Mouse (Mus musculus) C2C12 (cell line): ENCODE data around the gene Pgls. TPM values are rescaled to one million over a fixed set of nuclear protein-coding genes. Genes with fewer than 3 reads are reported as not detected.
A peak's percentile ranks its signal among the peaks of the same experiment; 100 is the strongest.

Experiments used
- H3K27me3 ChIP-seq: one replicate; pipeline ENCODE4 v1.6.1; 2011; ENCODE audit not compliant: control insufficient read depth, insufficient read depth, insufficient read length
- H3K36me3 ChIP-seq: one replicate; pipeline ENCODE4 v1.6.1; 2011; ENCODE audit not compliant: control insufficient read depth, insufficient read depth
- H3K4me3 ChIP-seq: one replicate; pipeline ENCODE4 v1.5.1; 2011; ENCODE audit warnings: mild to moderate bottlenecking, control low read depth; ENCODE audit not compliant: poor library complexity, insufficient read depth, severe bottlenecking
- H3K79me2 ChIP-seq: one replicate; pipeline ENCODE4 v1.6.1; 2011; ENCODE audit not compliant: control insufficient read depth, insufficient read depth
- H3K79me3 ChIP-seq: one replicate; pipeline ENCODE4 v1.6.1; 2011; ENCODE audit warnings: low read depth, control low read depth
- H3ac ChIP-seq: one replicate; pipeline ENCODE3; 2011; ENCODE audit warnings: low read depth; ENCODE audit not compliant: control insufficient read depth, insufficient read length
- CEBPB ChIP-seq: IDR thresholded peaks from one replicate; pipeline ENCODE4 v1.6.1; 2011; ENCODE audit warnings: low read depth, mild to moderate bottlenecking, control low read depth, moderate library complexity
- CTCF ChIP-seq: IDR thresholded peaks from one replicate; pipeline ENCODE4 v1.5.1; 2011; ENCODE audit not compliant: control insufficient read depth, insufficient read depth, insufficient read length
- FOSL1 ChIP-seq: IDR thresholded peaks from one replicate; pipeline ENCODE4 v1.8.0; 2011; ENCODE audit warnings: mild to moderate bottlenecking, low read length; ENCODE audit not compliant: poor library complexity, insufficient read depth, severe bottlenecking
- MAX ChIP-seq: IDR thresholded peaks from one replicate; pipeline ENCODE4 v1.6.1; 2011; ENCODE audit warnings: mild to moderate bottlenecking, control low read depth
- MYOD1 ChIP-seq: IDR thresholded peaks from one replicate; pipeline ENCODE4 v1.6.1; 2011; ENCODE audit warnings: low read depth; ENCODE audit not compliant: control insufficient read depth, insufficient read length
- MYOG ChIP-seq: IDR thresholded peaks from one replicate; pipeline ENCODE4 v1.6.1; 2011; ENCODE audit not compliant: control insufficient read depth, insufficient read length; ENCODE audit errors: extremely low read depth
- USF1 ChIP-seq: IDR thresholded peaks from one replicate; pipeline ENCODE4 v1.6.1; 2011; ENCODE audit warnings: low read depth, mild to moderate bottlenecking, control low read depth, moderate library complexity
- polyA plus RNA-seq: library from polyadenylated mRNA; unstranded; fragments of >200 nt; fragmentation: generic; extraction: Trizol; gene quantifications from one replicate; pipeline ENCODE4 v1.2.1, GENCODE M21; 2012; ENCODE audit warnings: missing spikeins

The Pgls gene
- polyA plus RNA-seq, 1 experiment, result 231 TPM

DNA sequence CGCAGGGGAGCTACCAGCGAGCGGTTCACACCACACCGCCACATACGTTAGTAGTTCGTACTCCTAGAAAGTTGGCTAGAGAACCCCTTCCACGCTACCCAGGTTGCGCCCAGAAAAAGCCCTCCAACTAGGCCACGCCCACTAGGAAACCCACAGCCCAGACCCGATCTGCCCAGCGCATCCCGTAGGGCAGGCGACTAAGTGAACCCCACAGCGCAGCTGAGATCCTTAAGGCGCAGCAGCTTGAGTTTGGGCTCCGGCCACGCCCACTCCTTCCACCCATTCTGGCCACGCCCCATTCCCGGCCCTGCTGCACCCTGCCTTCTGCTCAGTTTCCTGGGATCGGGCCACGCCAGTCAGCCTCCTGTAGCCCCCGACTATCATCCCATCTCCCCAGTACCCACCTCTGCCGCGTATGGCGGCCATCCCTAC lies 37.8 kb downstream of the Pgls start:
- Histone ChIP-seq H3K4me3 (peak overlapping the region; percentile 18), H3K27me3 (no peaks in the 10 kb centered on the region), H3K79me2 (no peaks in the 10 kb centered on the region), H3K79me3 (no peaks in the 10 kb centered on the region), H3K36me3 (peaks cover 11% of the 10 kb centered on the region), H3ac (peak overlapping the region; percentile 79)
- no peak for TF ChIP-seq MAX
- no peak for TF ChIP-seq MYOG
- TF ChIP-seq CTCF, result no peak
- TF ChIP-seq USF1, result no peak
- TF ChIP-seq MYOD1, result no peak
- TF ChIP-seq FOSL1, result no peak
- TF ChIP-seq CEBPB, result no peak

DNA sequence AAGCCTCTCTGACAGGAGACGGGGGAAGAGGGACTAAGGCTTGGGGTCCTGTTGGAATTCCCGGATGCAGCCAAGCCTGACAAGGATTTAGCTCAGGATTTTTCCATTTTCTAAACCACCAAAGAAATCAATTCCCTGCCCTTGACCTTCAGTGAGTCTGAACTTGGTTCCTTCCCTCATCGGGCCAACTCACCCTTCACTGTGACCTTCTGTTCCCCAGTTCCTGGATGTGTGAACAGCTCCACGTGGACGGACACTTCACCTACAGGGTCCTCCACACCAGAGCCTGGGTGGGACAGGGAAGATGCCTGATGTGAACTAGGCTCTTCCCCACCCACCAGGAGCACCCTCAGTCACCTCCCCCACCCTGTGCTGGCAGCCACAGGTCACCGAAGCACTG lies 38.8 kb downstream of the Pgls start:
- Histone ChIP-seq H3ac (no peak overlapping the region), H3K79me2 (no peaks in the 10 kb centered on the region), H3K4me3 (no peak overlapping the region), H3K79me3 (no peaks in the 10 kb centered on the region), H3K27me3 (no peaks in the 10 kb centered on the region), H3K36me3 (peaks cover 3% of the 10 kb centered on the region)
- TF ChIP-seq MYOG, result no peak
- TF ChIP-seq FOSL1, result no peak
- no peak for TF ChIP-seq MAX
- no peak for TF ChIP-seq CEBPB
- no peak for TF ChIP-seq CTCF
- TF ChIP-seq USF1, result no peak
- no peak for TF ChIP-seq MYOD1

- Histone ChIP-seq H3K4me3 (no peak overlapping the region), H3K79me2 (no peaks in the 10 kb centered on the region), H3K27me3 (no peaks in the 10 kb centered on the region), H3K36me3 (no peaks in the 10 kb centered on the region), H3ac (no peak overlapping the region), H3K79me3 (no peaks in the 10 kb centered on the region)
- TF ChIP-seq CEBPB, result no peak
- TF ChIP-seq FOSL1, result no peak
- TF ChIP-seq MAX, result no peak
- peak; percentile 74 for TF ChIP-seq USF1
Observed at GRCm38 (mm10) chr8:71631897-71632296, 39.9 kb downstream of the Pgls start.

GRCm38 (mm10) chr8:71633164-71633563 lies 41.2 kb downstream of the Pgls start:
- Histone ChIP-seq H3K4me3 (no peak overlapping the region), H3K27me3 (no peaks in the 10 kb centered on the region)

DNA sequence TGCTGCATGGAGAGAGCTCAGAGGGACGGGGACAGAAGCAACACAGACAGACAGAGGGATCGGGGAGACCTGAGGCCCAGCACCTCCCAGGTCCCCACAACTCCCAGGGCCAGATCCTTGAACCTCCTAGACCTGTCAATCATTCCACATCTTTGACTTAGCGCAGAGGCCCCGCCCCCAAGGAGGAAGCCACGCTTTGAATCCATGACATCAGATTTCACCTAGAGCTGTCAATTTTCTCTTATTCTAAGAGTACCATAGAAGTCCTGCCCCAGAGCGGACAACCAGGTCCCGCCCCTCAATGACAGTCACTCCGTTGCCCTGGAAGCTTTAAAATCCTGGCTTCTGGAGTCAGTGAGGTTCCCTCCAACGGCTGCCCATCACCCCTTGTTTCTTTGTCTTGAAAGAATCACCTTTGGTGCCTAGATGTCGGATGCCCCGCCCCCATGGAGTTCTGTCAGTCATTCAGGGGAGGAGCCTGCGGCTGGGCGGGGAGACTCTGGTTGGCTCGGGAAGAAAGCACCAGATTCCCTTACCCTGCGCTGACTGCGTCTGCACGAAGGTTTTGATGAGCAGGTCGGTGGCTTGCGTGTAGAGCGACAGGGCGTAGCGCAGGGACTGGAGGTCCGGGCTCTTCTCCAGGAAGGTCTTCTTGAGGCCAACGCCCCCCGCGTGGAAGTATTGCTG lies 42.1 kb downstream of the Pgls start:
- TF ChIP-seq MYOG (no peak), MAX (no peak), FOSL1 (no peak), MYOD1 (no peak), CTCF (no peak), CEBPB (no peak), USF1 (no peak)
- Histone ChIP-seq H3K4me3 (no peak overlapping the region), H3K79me3 (no peaks in the 10 kb centered on the region), H3K27me3 (no peaks in the 10 kb centered on the region), H3K79me2 (no peaks in the 10 kb centered on the region), H3ac (no peak overlapping the region), H3K36me3 (no peaks in the 10 kb centered on the region)

More at GRCm38 (mm10) chr8:71633164-71633563, 41.2 kb downstream of the Pgls start:
- Histone ChIP-seq H3ac (no peak overlapping the region), H3K79me2 (no peaks in the 10 kb centered on the region), H3K79me3 (no peaks in the 10 kb centered on the region), H3K36me3 (no peaks in the 10 kb centered on the region)
- peak; percentile 14 for TF ChIP-seq CTCF
- no peak for TF ChIP-seq FOSL1

DNA sequence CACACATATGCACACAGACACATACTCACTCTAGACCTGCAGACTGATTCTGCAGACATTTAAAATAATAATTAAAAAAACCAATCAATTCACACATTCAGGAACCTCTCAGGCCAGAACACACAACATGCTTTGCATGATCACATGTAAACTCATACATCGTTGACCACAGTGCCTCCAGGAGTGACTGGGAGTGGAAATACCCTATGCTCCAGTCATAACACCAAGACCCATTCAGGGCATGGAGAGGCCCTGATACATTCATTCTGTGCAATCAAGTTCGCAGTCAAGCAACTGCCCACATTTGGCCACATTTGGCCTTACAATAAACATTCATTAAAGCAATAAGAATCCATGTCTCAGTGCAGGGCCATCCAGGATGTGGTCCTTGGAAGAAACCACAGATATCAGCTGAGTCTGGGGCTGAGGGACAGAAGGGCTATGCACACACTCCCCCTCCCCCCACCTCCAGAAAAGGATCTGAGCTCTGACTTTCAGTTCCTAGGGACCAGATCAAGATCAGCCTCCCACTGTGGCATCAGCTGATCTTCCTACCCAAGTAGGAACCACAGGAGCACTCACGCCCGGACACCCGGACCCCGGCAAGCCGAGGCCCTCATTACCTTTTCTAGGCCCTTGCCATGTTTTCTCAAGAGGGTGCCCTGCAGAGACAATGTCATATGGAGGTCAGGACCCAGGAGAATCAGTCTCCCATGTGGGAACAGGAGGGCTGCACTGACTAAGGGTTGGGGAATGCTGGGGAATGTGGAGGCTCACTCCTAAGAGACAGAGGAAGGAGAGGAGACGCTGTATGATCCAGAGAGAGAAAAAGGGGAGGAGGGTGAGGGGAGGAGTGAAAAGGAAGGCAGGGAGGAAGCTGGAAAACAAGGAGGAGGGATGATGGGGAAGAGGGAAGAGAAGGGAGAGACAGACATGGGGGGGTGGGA lies 45.4 kb downstream of the Pgls start:
- Histone ChIP-seq H3K36me3 (no peaks in the 10 kb centered on the region), H3K27me3 (no peaks in the 10 kb centered on the region), H3K4me3 (no peak overlapping the region), H3ac (no peak overlapping the region), H3K79me3 (no peaks in the 10 kb centered on the region), H3K79me2 (no peaks in the 10 kb centered on the region)
- TF ChIP-seq CEBPB (no peak), MYOD1 (peak; percentile 33)
